Mouse (Mus musculus) spleen, adult 2 months (tissue): ENCODE results near the gene Pcyt1b. TPM values are rescaled to one million over a fixed set of nuclear protein-coding genes. Genes with fewer than 3 reads are reported as not detected.

ENCODE experiments used
- DNase-seq, 2 experiments: peaks; one replicate each; pipeline versions ENCODE4 v3.0.0 to v3.0.0-alpha.2; 2012 to 2021; ENCODE audit warnings: low spot score in 2 of 2, low read depth in 1 of 2
- H3K27ac ChIP-seq: fragments of 200-500 bp; 2 replicates; pipeline ENCODE4 v1.5.1; 2012; ENCODE audit warnings: low read length, inconsistent platforms; ENCODE audit not compliant: insufficient read depth
- H3K27me3 ChIP-seq: fragments of 200-500 bp; 2 replicates; pipeline ENCODE4 v1.6.1; 2012; ENCODE audit warnings: mild to moderate bottlenecking, moderate library complexity, low read length, inconsistent platforms; ENCODE audit not compliant: control insufficient read depth, insufficient read depth
- H3K36me3 ChIP-seq: fragments of 200-500 bp; 2 replicates; pipeline ENCODE4 v1.6.1; 2012; ENCODE audit warnings: mild to moderate bottlenecking, low read length, inconsistent platforms; ENCODE audit not compliant: control insufficient read depth, insufficient read depth
- H3K4me1 ChIP-seq: fragments of 200-500 bp; 2 replicates; pipeline ENCODE4 v1.6.1; 2011; ENCODE audit warnings: inconsistent platforms; ENCODE audit not compliant: control insufficient read depth, insufficient read depth, insufficient read length
- H3K4me3 ChIP-seq: fragments of 200-500 bp; 2 replicates; pipeline ENCODE4 v1.5.1; 2011; ENCODE audit warnings: mild to moderate bottlenecking, inconsistent platforms; ENCODE audit not compliant: insufficient read depth, insufficient read length; ENCODE audit errors: extremely low read depth
- CTCF ChIP-seq: fragments of 200-500 bp; IDR thresholded peaks from 2 replicates; pipeline ENCODE4 v1.5.1; 2011; ENCODE audit warnings: mild to moderate bottlenecking, inconsistent platforms; ENCODE audit not compliant: insufficient read depth, insufficient read length, insufficient replicate concordance; ENCODE audit errors: extremely low read depth
- POLR2A ChIP-seq: fragments of 200-500 bp; IDR thresholded peaks from 2 replicates; pipeline ENCODE4 v1.6.1; 2011; ENCODE audit warnings: low read depth, low read length, inconsistent platforms
- WGBS: fragments of 180-500 bp; shearing (Covaris S2); methylation state at CpG from one replicate; pipeline ENCODE4 v1.1.7; 2018; 5-methylcytosine and 5-hydroxymethylcytosine counted together
- polyA plus RNA-seq: library from polyadenylated mRNA; depleted of rRNA; stranded (reverse); fragments of >200 nt; gene quantifications from 2 replicates; pipeline ENCODE4 v1.2.3, GENCODE M21; 2012; rRNA removed

The Pcyt1b gene
- polyA plus RNA-seq, result 0.82 and 0.85 TPM in 2 replicates

- Histone ChIP-seq H3K36me3 (no peaks in the 10 kb centered on the region), H3K4me3 (peak within 1 kb of the TSS; percentile 5; the same call in 1 of the 2 replicates), H3K27me3 (no peaks in the 10 kb centered on the region), H3K4me1 (no peaks in the 10 kb centered on the region), H3K27ac (no peak within 1 kb of the TSS)
- DNase-seq, result no peak
- 61% methylated on average over 3 of the region's 3 CpGs for WGBS
- TF ChIP-seq CTCF (no peak), POLR2A (no peak)
Observed at GRCm38 (mm10) chrX:93654218-93655002, at the start of gene Pcyt1b. Gene Pcyt1b (plus strand): TSS chrX:93654863.

- WGBS, result 80% methylated on average over 1 of the region's 1 CpGs
- no peak for DNase-seq
- Histone ChIP-seq H3K36me3 (no peaks in the 10 kb centered on the region), H3K27me3 (no peaks in the 10 kb centered on the region), H3K4me1 (0 out of 2 replicates have a peak, but pooled peaks cover 2% of the 10 kb centered on the region), H3K27ac (no peak overlapping the region), H3K4me3 (no peak overlapping the region)
- TF ChIP-seq POLR2A, result no peak
- no peak for TF ChIP-seq CTCF
Observed at GRCm38 (mm10) chrX:93630256-93630655, 24.4 kb upstream of the Pcyt1b start.

- TF ChIP-seq POLR2A (no peak), CTCF (no peak)
- 25% methylated on average over 53 of the region's 53 CpGs for WGBS
Observed at GRCm38 (mm10) chrX:93631657-93632449, 22.8 kb upstream of the Pcyt1b start, which contains the start of gene Pola1. Gene Pola1 (minus strand): TSS chrX:93632155.

GRCm38 (mm10) chrX:93634861-93635375, 19.7 kb upstream of the Pcyt1b start:
- H3K27me3 ChIP-seq, result no peaks in the 10 kb centered on the region
- TF ChIP-seq CTCF, result no peak
- no peak for TF ChIP-seq POLR2A
- 86% methylated on average over 2 of the region's 2 CpGs for WGBS
- no peak overlapping the region for H3K4me3 ChIP-seq
- no peaks in the 10 kb centered on the region for H3K36me3 ChIP-seq
- H3K27ac ChIP-seq, result no peak overlapping the region
- DNase-seq, result no peak
- H3K4me1 ChIP-seq, result 0 out of 2 replicates have a peak, but pooled peaks cover 2% of the 10 kb centered on the region

More at GRCm38 (mm10) chrX:93631657-93632449, 22.8 kb upstream of the Pcyt1b start, which contains the start of gene Pola1:
- Histone ChIP-seq H3K36me3 (no peaks in the 10 kb centered on the region), H3K4me3 (peak within 1 kb of the TSS; percentile 94), H3K4me1 (0 out of 2 replicates have a peak, but pooled peaks cover 2% of the 10 kb centered on the region), H3K27ac (peak within 1 kb of the TSS; percentile 50), H3K27me3 (no peaks in the 10 kb centered on the region)
- DNase-seq, result peak; percentile 38 to 65

GRCm38 (mm10) chrX:93643600-93643999, 11.1 kb upstream of the Pcyt1b start:
- H3K4me3 ChIP-seq, result no peak overlapping the region
- 87% methylated on average over 3 of the region's 3 CpGs for WGBS
- TF ChIP-seq POLR2A (no peak), CTCF (no peak)
- H3K27ac ChIP-seq, result no peak overlapping the region
- H3K36me3 ChIP-seq, result no peaks in the 10 kb centered on the region
- H3K27me3 ChIP-seq, result no peaks in the 10 kb centered on the region
- H3K4me1 ChIP-seq, result no peaks in the 10 kb centered on the region
- DNase-seq, result no peak

GRCm38 (mm10) chrX:93644022-93644421, 10.6 kb upstream of the Pcyt1b start:
- H3K27ac ChIP-seq, result no peak overlapping the region
- TF ChIP-seq POLR2A, result no peak
- TF ChIP-seq CTCF, result no peak
- H3K36me3 ChIP-seq, result no peaks in the 10 kb centered on the region
- H3K27me3 ChIP-seq, result no peaks in the 10 kb centered on the region
- H3K4me1 ChIP-seq, result no peaks in the 10 kb centered on the region
- no peak overlapping the region for H3K4me3 ChIP-seq
- no peak for DNase-seq

- TF ChIP-seq CTCF, result no peak
- TF ChIP-seq POLR2A, result no peak
- H3K36me3 ChIP-seq, result no peaks in the 10 kb centered on the region
- 86% methylated on average over 2 of the region's 2 CpGs for WGBS
- no peak overlapping the region for H3K4me3 ChIP-seq
- no peak overlapping the region for H3K27ac ChIP-seq
- no peaks in the 10 kb centered on the region for H3K27me3 ChIP-seq
- no peaks in the 10 kb centered on the region for H3K4me1 ChIP-seq
- no peak for DNase-seq
Observed at GRCm38 (mm10) chrX:93650738-93651137, 3.9 kb upstream of the Pcyt1b start.
